Mouse (Mus musculus): ENCODE results near the gene Map4k5. TPM values are rescaled to one million over a fixed set of nuclear protein-coding genes. Genes with fewer than 3 reads are reported as not detected.

Map4k5 gene
- polyA plus RNA-seq, 1 experiment = 107 TPM

DNA sequence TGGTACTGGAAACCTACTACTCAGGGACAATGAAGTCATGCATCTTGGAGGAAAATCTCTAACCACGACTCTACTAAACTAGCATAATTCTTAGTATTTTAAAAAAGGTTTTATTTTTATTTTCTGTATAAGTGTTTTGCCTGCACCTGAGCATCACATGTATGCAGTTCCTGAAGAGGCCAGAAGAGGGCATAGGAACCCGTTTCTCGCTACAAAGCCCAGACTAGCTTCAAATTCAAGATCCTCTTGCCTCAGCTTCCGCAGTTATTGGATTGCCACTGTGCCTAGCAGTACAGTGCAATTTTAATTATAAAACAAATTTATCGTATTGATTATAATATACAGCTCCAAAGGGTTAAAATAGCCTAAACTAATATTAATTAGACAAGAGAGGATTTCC lies 31.0 kb upstream of the Map4k5 start:
- Histone ChIP-seq H3K4me3 (ENCODE audit: low read depth, low read length) (no peak overlapping the region), H3K9me3 (replicated peaks; ENCODE audit: control insufficient read depth, insufficient read depth, low read length, poor library complexity, severe bottlenecking) (no peaks in the 10 kb centered on the region), H3K36me3 (ENCODE audit: control insufficient read depth, insufficient read depth, low read length, poor library complexity, severe bottlenecking) (no peaks in the 10 kb centered on the region), H3K27ac (ENCODE audit: insufficient read depth, low read length) (no peak overlapping the region), H3K4me1 (ENCODE audit: control insufficient read depth, insufficient read depth, low read length) (no peaks in the 10 kb centered on the region), H3K9ac (ENCODE audit: low read depth, poor library complexity, severe bottlenecking) (no peak overlapping the region), H3K27me3 (ENCODE audit: control insufficient read depth, insufficient read depth, low read length, poor library complexity, severe bottlenecking) (no peaks in the 10 kb centered on the region)
- TF ChIP-seq CTCF (IDR thresholded peaks at IDR 0.05; ENCODE audit: low read depth, low read length) (peak; percentile 17), POLR2A (IDR thresholded peaks at IDR 0.05; ENCODE audit: insufficient read depth, low read length) (no peak)

DNA sequence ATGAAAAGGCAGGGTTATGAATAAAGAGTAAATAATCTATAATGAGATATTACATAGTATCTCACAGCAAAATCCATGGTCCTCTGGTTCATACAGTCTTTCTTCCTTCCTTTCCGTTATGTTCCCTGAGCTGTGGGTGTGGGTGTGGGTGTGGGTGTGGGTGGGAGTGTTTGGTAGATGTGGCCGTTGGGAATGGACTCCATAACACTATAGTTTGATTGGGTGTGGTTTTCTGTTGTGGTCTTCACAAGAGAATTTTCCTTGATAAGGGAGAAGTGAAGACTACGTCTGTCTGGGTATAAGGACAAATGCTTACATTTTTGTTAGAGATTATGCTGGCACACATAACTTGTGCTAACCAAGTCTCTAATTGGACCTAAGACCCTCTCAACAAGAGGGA lies 30.6 kb upstream of the Map4k5 start:
- Histone ChIP-seq H3K27ac (ENCODE audit: insufficient read depth, low read length) (no peak overlapping the region), H3K9me3 (replicated peaks; ENCODE audit: control insufficient read depth, insufficient read depth, low read length, poor library complexity, severe bottlenecking) (no peaks in the 10 kb centered on the region), H3K27me3 (ENCODE audit: control insufficient read depth, insufficient read depth, low read length, poor library complexity, severe bottlenecking) (no peaks in the 10 kb centered on the region), H3K9ac (ENCODE audit: low read depth, poor library complexity, severe bottlenecking) (no peak overlapping the region), H3K36me3 (ENCODE audit: control insufficient read depth, insufficient read depth, low read length, poor library complexity, severe bottlenecking) (no peaks in the 10 kb centered on the region), H3K4me3 (ENCODE audit: low read depth, low read length) (no peak overlapping the region), H3K4me1 (ENCODE audit: control insufficient read depth, insufficient read depth, low read length) (no peaks in the 10 kb centered on the region)
- TF ChIP-seq EP300 (IDR thresholded peaks at IDR 0.05; ENCODE audit: insufficient read depth, low read depth, low read length) = no peak
- TF ChIP-seq POLR2A (IDR thresholded peaks at IDR 0.05; ENCODE audit: insufficient read depth, low read length) = no peak
- TF ChIP-seq CTCF (IDR thresholded peaks at IDR 0.05; ENCODE audit: low read depth, low read length) = no peak

DNA sequence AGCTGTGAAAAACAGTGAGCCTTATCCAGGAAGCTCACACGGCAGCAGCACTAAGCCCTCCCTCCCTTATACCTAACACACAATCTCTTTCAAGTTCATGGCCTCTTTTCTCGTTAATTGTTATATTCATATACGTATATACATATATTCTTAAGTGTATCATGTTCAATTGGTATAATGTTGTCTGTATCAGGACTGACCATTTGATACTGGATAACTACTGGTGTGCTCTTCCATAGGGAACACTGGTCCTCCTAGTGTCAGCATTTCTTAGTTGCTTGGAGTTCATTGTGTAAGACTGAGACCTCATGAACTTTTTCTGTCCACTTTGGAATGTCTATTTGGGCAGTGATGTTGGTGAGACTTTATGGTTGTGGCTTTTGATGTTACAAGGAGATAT lies 30.1 kb upstream of the Map4k5 start:
- Histone ChIP-seq H3K27ac (ENCODE audit: insufficient read depth, low read length) (no peak overlapping the region), H3K36me3 (ENCODE audit: control insufficient read depth, insufficient read depth, low read length, poor library complexity, severe bottlenecking) (no peaks in the 10 kb centered on the region), H3K9ac (ENCODE audit: low read depth, poor library complexity, severe bottlenecking) (no peak overlapping the region), H3K27me3 (ENCODE audit: control insufficient read depth, insufficient read depth, low read length, poor library complexity, severe bottlenecking) (no peaks in the 10 kb centered on the region), H3K9me3 (replicated peaks; ENCODE audit: control insufficient read depth, insufficient read depth, low read length, poor library complexity, severe bottlenecking) (no peaks in the 10 kb centered on the region), H3K4me3 (ENCODE audit: low read depth, low read length) (no peak overlapping the region), H3K4me1 (ENCODE audit: control insufficient read depth, insufficient read depth, low read length) (no peaks in the 10 kb centered on the region)
- no peak for TF ChIP-seq EP300 (IDR thresholded peaks at IDR 0.05; ENCODE audit: insufficient read depth, low read depth, low read length)
- TF ChIP-seq CTCF (IDR thresholded peaks at IDR 0.05; ENCODE audit: low read depth, low read length) = no peak
- TF ChIP-seq POLR2A (IDR thresholded peaks at IDR 0.05; ENCODE audit: insufficient read depth, low read length) = no peak

DNA sequence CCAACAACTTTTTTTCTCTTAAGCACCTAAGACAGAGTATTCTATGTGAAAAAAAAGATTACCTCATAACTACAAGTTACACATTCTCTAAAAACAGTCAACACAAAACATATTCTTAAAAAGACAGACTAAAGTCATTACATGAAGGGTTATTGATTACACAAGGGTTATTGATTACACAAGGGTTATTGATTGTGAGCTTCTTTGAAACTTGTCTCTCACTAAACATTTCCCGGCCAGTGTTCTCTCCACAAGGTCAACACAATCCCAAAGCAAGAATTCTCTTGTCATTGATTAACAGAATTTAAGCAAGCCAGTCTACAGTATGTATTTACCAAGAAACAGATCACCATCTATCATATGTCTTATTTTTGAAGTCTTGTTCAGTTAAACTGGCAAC lies 29.1 kb upstream of the Map4k5 start:
- Histone ChIP-seq H3K27me3 (ENCODE audit: control insufficient read depth, insufficient read depth, low read length, poor library complexity, severe bottlenecking) (no peaks in the 10 kb centered on the region), H3K27ac (ENCODE audit: insufficient read depth, low read length) (no peak overlapping the region), H3K9me3 (replicated peaks; ENCODE audit: control insufficient read depth, insufficient read depth, low read length, poor library complexity, severe bottlenecking) (no peaks in the 10 kb centered on the region), H3K9ac (ENCODE audit: low read depth, poor library complexity, severe bottlenecking) (no peak overlapping the region), H3K4me3 (ENCODE audit: low read depth, low read length) (no peak overlapping the region), H3K4me1 (ENCODE audit: control insufficient read depth, insufficient read depth, low read length) (no peaks in the 10 kb centered on the region), H3K36me3 (ENCODE audit: control insufficient read depth, insufficient read depth, low read length, poor library complexity, severe bottlenecking) (no peaks in the 10 kb centered on the region)
- TF ChIP-seq POLR2A (IDR thresholded peaks at IDR 0.05; ENCODE audit: insufficient read depth, low read length) = no peak
- TF ChIP-seq EP300 (IDR thresholded peaks at IDR 0.05; ENCODE audit: insufficient read depth, low read depth, low read length) = no peak
- TF ChIP-seq CTCF (IDR thresholded peaks at IDR 0.05; ENCODE audit: low read depth, low read length) = no peak

DNA sequence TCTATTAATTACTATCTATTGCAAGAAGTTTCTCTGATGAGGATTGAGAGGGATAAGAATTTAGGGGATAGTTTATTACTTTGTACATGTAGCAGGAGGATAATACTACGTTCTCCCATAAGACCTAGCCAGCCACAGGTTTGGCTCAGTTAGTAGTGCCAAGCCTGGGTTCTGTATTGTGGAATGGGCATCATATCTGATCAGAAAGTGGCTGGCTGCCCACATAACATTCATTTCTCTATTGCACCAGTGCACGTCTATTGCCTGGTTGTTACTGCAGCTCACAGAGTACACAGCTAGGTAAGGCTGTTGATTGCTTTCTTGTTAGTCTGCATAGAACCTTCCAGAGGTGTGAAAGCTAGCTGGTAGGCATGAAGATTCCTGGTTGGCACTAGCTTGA lies 24.9 kb upstream of the Map4k5 start:
- H3K27me3 ChIP-seq (ENCODE audit: control insufficient read depth, insufficient read depth, low read length, poor library complexity, severe bottlenecking) = no peaks in the 10 kb centered on the region
- H3K4me1 ChIP-seq (ENCODE audit: control insufficient read depth, insufficient read depth, low read length) = no peaks in the 10 kb centered on the region
- TF ChIP-seq CTCF (IDR thresholded peaks at IDR 0.05; ENCODE audit: low read depth, low read length) = no peak
- TF ChIP-seq EP300 (IDR thresholded peaks at IDR 0.05; ENCODE audit: insufficient read depth, low read depth, low read length) = no peak
- TF ChIP-seq POLR2A (IDR thresholded peaks at IDR 0.05; ENCODE audit: insufficient read depth, low read length) = no peak

DNA sequence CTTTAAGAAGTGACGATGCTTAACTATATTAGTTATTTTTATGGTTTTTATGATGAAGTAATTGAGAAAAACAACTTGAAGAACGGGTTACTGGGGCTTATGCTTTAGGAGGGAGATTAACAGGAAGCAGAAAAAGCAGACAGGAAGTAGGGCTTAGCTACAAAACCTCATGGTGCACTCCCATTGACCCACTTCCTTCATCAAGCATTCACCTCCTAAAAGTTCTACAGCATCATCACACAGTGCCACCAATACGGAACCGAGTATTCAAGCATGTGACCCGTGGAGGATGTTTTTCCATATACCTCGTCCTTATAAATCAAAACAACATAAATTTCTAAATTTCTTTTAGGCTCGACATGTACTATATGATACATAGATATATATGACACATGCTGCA lies 19.7 kb upstream of the Map4k5 start:
- no peaks in the 10 kb centered on the region for H3K4me1 ChIP-seq (ENCODE audit: control insufficient read depth, insufficient read depth, low read length)
- no peaks in the 10 kb centered on the region for H3K36me3 ChIP-seq (ENCODE audit: control insufficient read depth, insufficient read depth, low read length, poor library complexity, severe bottlenecking)
- no peak overlapping the region for H3K27ac ChIP-seq (ENCODE audit: insufficient read depth, low read length)
- no peaks in the 10 kb centered on the region for H3K27me3 ChIP-seq (ENCODE audit: control insufficient read depth, insufficient read depth, low read length, poor library complexity, severe bottlenecking)
- H3K9ac ChIP-seq (ENCODE audit: low read depth, poor library complexity, severe bottlenecking) = no peak overlapping the region
- TF ChIP-seq EP300 (IDR thresholded peaks at IDR 0.05; ENCODE audit: insufficient read depth, low read depth, low read length) = no peak
- no peak for TF ChIP-seq CTCF (IDR thresholded peaks at IDR 0.05; ENCODE audit: low read depth, low read length)
- no peak for TF ChIP-seq POLR2A (IDR thresholded peaks at IDR 0.05; ENCODE audit: insufficient read depth, low read length)
- no peaks in the 10 kb centered on the region for H3K9me3 ChIP-seq (replicated peaks; ENCODE audit: control insufficient read depth, insufficient read depth, low read length, poor library complexity, severe bottlenecking)
- H3K4me3 ChIP-seq (ENCODE audit: low read depth, low read length) = no peak overlapping the region

More for the DNA sequence above, 24.9 kb upstream of the Map4k5 start:
- H3K4me3 ChIP-seq (ENCODE audit: low read depth, low read length) = no peak overlapping the region
- H3K36me3 ChIP-seq (ENCODE audit: control insufficient read depth, insufficient read depth, low read length, poor library complexity, severe bottlenecking) = no peaks in the 10 kb centered on the region
- no peaks in the 10 kb centered on the region for H3K9me3 ChIP-seq (replicated peaks; ENCODE audit: control insufficient read depth, insufficient read depth, low read length, poor library complexity, severe bottlenecking)
- H3K27ac ChIP-seq (ENCODE audit: insufficient read depth, low read length) = no peak overlapping the region
- no peak overlapping the region for H3K9ac ChIP-seq (ENCODE audit: low read depth, poor library complexity, severe bottlenecking)

All from ES-Bruce4 (cell line).